ENCODE assay signal across 1 mouse cellular context in genomic region chrX:36863766-36864608, GRCm38 (mm10).
TF ChIP-seq lines count a peak whose summit lies in the region.

No protein-coding gene starts in this region.

TF ChIP-seq in MEL, 35 proteins besides CTCF, POLR2A, EP300 and RAD21 (continued from another document):
- TF ChIP-seq TBP (IDR thresholded peaks at IDR 0.05; ENCODE audit: low read depth, low read length) (0 out of 2 replicates have a peak, but pooled peaks have one; percentile 66), MAZ (IDR thresholded peaks at IDR 0.05; ENCODE audit: low read depth, low read length) (no peak; the same call in 1 of the 2 replicates), ZKSCAN1 (IDR thresholded peaks at IDR 0.05; ENCODE audit: low read depth, low read length) (no peak), BHLHE40 (IDR thresholded peaks at IDR 0.05; ENCODE audit: borderline replicate concordance, low read depth, low read length) (peak; percentile 74), TCF12 (IDR thresholded peaks at IDR 0.05; ENCODE audit: low read depth, low read length) (no peak), UBTF (IDR thresholded peaks at IDR 0.05; ENCODE audit: borderline replicate concordance, insufficient read depth, low read depth, low read length) (no peak), GABPA (IDR thresholded peaks at IDR 0.05; ENCODE audit: low read depth, low read length) (no peak), HCFC1 (IDR thresholded peaks at IDR 0.05; ENCODE audit: low read depth, low read length) (peak; percentile 83), E2F4 (IDR thresholded peaks at IDR 0.05; ENCODE audit: borderline replicate concordance, low read depth, low read length) (no peak), KAT2A (conservative IDR thresholded peaks at IDR 0.05; ENCODE audit: low read depth, low read length) (no peak; the same call in 1 of the 2 replicates), JUND (IDR thresholded peaks at IDR 0.05; ENCODE audit: low read depth, low read length) (no peak), POLR2AphosphoS2 (IDR thresholded peaks at IDR 0.05; ENCODE audit: low read length) (no peak)
TF ChIP-seq in MEL: peak in this region for 15.
